Mouse (Mus musculus): ENCODE measurements around the gene Zfp526. TPM values are rescaled to one million over a fixed set of nuclear protein-coding genes. Genes with fewer than 3 reads are reported as not detected.
A peak's percentile ranks its signal among the peaks of the same experiment; 100 is the strongest.

Zfp526 gene
- polyA plus RNA-seq, 1 experiment = 10.1 TPM

- no peak for DNase-seq (ENCODE audit: low read depth)
Measured at GRCm38 (mm10) chr7:25209161-25209622, 12.0 kb upstream of the Zfp526 start.

GRCm38 (mm10) chr7:25210482-25210881, 10.7 kb upstream of the Zfp526 start:
- DNase-seq (ENCODE audit: low read depth) = no peak

GRCm38 (mm10) chr7:25213099-25213498, 8.1 kb upstream of the Zfp526 start:
- DNase-seq (ENCODE audit: low read depth) = no peak

- no peak for DNase-seq (ENCODE audit: low read depth)
Measured at GRCm38 (mm10) chr7:25214172-25214571, 7.1 kb upstream of the Zfp526 start.

- DNase-seq (ENCODE audit: low read depth) = no peak
Measured at GRCm38 (mm10) chr7:25217653-25218395, 3.4 kb upstream of the Zfp526 start.

GRCm38 (mm10) chr7:25218705-25219415, 2.4 kb upstream of the Zfp526 start:
- no peak for DNase-seq (ENCODE audit: low read depth)

- no peak for DNase-seq (ENCODE audit: low read depth)
Measured at GRCm38 (mm10) chr7:25219416-25219750, 1.8 kb upstream of the Zfp526 start.

GRCm38 (mm10) chr7:25219756-25220456, 1.3 kb upstream of the Zfp526 start:
- DNase-seq (ENCODE audit: low read depth) = no peak

- DNase-seq (ENCODE audit: low read depth) = no peak
Measured at GRCm38 (mm10) chr7:25220457-25221101, 646 bp upstream of the Zfp526 start, which contains the start of gene Dedd2. Gene Dedd2, minus strand, starts transcription at chr7:25220615.

GRCm38 (mm10) chr7:25222275-25222967, 1.2 kb downstream of the Zfp526 start:
- no peak for DNase-seq (ENCODE audit: low read depth)

- DNase-seq (ENCODE audit: low read depth) = no peak
Measured at GRCm38 (mm10) chr7:25227523-25228300, 6.5 kb downstream of the Zfp526 start.

GRCm38 (mm10) chr7:25230690-25231285, 9.6 kb downstream of the Zfp526 start:
- no peak for DNase-seq (ENCODE audit: low read depth)

- no peak for DNase-seq (ENCODE audit: low read depth)
Measured at GRCm38 (mm10) chr7:25232101-25232648, 10.9 kb downstream of the Zfp526 start.

- no peak for DNase-seq (ENCODE audit: low read depth)
Measured at GRCm38 (mm10) chr7:25233061-25233460, 11.8 kb downstream of the Zfp526 start.

GRCm38 (mm10) chr7:25235526-25235925, 14.3 kb downstream of the Zfp526 start:
- DNase-seq (ENCODE audit: low read depth) = no peak

- DNase-seq (ENCODE audit: low read depth) = peak; percentile 94
Measured at GRCm38 (mm10) chr7:25237249-25238014, 16.2 kb downstream of the Zfp526 start, which contains the start of gene Gsk3a. Gene Gsk3a, minus strand, starts transcription at chr7:25237851.

- peak; percentile 99 for DNase-seq (ENCODE audit: low read depth)
Measured at GRCm38 (mm10) chr7:25238015-25238706, 16.9 kb downstream of the Zfp526 start.
